Mouse (Mus musculus): ENCODE measurements around the gene Pi4k2b.
"Not testable (repeated sequence)": the region's sequence is repeated elsewhere in the genome, so short reads cannot be mapped to it uniquely, and the experiment has no call there.

Gene Pi4k2b

DNA sequence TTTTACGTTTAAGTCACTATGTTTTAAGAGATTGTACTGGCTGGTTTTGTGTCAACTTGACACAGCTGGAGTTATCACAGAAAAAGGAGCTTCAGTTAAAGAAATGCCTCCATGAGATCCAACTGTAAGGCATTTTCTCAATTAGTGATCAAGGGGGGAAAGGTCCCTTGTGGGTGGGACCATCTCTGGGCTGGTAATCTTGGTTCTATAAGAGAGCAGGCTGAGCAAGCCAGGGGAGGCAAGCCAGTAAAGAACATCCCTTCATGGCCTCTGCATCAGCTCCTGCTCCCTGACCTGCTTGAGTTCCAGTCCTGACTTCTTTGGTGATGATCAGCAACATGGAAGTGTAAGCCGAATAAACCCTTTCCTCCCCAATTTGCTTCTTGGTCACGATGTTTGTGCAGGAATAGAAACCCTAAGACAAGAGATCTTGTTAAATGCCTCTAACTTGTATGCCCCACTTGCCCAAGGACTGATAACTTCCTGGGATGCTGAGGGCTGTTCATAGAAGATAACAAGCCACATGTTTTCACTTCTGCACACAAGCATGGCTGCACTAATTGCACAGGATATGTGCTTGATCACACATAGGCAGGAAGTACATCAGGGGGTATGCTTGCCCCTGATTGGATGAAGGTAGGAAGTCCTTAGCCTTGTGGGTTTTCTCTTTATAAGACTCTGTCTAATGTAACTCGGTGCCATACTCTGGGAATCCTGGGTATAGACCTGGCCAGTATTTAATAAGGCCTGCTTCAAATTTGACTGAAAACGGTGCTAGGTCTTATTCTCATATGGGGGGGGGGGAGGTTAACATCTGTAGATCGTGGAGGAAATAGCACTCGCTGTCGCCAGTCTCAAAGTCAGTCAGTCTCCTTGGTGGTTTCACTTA, 35.3 kb downstream of the Pi4k2b start:
- not testable (repeated sequence) for ATAC-seq (ENCODE audit: insufficient number of reproducible peaks, low FRiP score, low TSS enrichment)

DNA sequence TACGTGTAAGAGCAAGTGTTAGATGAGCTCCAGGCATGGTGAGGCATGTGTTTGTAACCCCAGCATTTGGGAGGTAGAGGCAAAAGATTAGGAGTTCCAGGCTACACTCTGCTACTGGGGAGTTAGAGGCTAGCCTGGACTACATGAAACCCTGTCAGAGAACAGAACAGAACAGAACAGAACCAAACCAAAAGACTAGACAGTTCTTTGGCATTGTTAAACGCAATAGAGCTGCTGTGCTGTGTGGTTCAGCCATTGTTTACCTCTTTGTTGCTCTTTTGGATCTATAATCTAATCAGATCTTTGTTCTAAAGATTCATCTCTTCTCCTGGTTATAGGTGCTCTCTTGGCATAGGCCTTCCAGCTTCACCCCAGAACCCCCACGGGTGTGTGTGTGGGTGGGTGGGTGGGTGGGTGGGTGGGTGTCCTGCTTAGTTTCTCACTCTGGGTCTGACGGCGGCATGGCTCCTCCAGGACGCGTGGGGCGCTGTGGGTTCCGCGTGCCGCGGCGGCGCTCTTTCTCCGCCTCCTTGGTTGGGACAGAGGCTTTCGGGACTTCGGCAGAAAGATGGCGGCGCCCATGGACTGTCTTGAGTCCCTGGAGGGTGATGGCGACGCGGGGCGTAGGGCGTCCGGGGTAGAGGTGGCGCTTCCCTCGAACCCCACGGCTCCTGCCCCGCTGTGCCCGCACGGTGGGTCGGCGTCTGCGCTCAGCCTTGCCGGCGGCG, 41.3 kb downstream of the Pi4k2b start:
- ATAC-seq (ENCODE audit: insufficient number of reproducible peaks, low FRiP score, low TSS enrichment), result peak; percentile 96

DNA sequence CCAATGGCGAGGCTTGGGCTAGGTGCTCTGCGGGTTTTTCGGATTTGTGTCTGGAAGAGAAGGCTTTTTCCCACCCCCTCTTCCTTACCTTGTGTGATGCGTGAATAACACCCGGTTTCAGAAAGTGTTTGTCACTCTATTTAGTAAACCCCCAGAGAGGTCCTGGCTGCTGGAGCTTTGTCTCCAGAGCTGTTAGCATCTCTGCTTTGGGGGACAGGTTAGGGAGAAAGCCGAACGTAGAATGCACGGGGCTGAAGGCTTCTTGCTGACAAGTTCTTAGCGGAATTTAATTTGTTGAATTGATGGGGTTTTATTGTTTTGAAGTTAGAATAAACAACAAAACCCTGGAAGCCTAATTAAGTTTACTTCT, 41.9 kb downstream of the Pi4k2b start:
- no peak for ATAC-seq (ENCODE audit: insufficient number of reproducible peaks, low FRiP score, low TSS enrichment)

DNA sequence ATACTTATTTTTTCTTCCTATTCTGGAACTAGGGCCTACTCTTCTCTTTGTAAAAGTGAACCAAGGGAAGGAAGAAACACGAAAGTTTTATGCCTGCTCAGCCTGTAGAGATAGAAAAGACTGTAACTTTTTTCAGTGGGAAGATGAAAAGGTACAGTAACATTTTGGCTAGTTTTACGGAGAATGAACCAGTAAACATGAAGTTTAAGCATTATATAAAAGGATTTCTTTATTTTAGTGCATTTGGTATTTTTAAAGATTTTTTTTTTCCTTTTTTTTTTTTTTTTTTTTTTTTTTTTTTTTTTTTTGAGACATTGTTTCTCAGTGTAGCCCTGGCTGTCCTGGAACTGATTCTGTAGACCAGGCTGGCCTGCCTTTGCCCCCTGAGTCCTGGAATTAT, 42.6 kb downstream of the Pi4k2b start:
- ATAC-seq (ENCODE audit: insufficient number of reproducible peaks, low FRiP score, low TSS enrichment), result no peak

DNA sequence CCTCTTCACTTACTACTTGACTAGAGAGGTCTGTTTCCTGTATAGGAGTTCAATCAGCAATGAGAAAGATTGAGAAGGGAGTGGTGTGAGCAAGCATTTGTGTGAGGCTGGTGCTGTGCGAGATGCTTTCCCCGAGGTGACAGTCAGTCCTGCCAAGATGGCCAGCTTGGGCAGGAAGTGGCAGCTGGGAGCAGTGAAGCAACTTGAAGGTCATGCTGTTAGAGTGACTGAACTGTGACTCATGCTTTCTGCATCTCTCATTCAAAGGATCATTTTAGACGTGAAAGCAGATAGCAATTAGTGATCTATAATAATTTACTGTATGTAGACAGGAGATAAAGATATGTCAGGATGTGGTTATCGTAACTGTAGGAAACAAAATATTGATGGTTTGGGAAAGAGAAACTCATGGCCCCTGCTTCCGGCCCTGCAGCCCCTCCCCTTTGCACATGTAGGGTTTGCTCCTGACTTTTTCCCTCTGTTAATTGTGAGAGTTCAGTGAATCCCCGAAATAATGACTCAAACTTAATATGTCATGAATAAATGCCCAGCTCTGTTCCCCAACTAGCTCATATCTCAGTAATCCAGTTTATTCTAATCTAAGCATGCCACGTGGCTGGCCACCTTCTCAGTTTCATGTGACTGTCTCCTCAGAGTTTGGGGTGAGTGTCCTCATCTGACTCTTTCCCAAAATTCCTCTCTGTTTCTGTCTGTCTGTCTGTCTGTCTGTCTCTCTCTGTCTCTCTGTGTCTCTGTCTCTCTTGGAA, 45.4 kb downstream of the Pi4k2b start:
- ATAC-seq (ENCODE audit: insufficient number of reproducible peaks, low FRiP score, low TSS enrichment), result no peak

DNA sequence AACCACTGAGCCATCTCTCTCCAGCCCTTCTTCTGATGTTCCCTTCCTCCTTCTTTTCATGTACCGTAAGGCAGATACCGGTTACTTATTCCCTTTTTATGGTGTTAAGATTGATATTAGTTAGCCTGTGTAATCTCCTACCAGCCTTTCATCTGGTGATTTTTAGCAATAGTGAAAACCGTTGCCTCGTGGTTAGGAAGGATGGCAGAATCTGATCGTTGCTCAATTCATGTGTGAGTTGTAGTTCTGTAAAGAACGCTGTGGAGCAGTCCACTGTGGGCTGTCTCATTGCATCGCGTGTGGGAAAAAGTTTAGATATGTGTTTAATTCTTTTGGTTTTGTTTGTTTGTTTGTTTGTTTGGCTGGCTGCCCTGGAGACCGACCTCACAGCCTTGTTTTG, 51.9 kb downstream of the Pi4k2b start:
- no peak for ATAC-seq (ENCODE audit: insufficient number of reproducible peaks, low FRiP score, low TSS enrichment)

DNA sequence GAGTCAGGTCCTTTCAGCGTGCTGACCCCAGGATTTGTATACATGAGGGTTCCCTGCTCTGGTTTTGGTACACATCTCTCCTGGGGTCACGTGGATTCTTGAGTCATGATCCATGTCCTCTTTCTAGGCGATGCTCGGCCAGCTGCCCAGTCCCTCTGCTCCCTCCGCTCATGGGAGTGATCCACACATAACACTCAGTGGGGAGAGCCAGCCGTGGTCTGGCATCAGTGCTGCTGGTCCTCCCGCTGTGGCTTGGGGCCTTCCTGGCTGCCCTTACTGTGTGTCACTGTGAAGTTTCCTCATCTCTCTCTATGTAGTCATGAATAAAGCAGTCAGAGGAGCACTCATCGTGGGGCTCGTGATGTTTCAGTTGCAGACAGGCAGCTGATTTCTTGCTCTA, 52.7 kb downstream of the Pi4k2b start:
- ATAC-seq (ENCODE audit: insufficient number of reproducible peaks, low FRiP score, low TSS enrichment), result no peak

DNA sequence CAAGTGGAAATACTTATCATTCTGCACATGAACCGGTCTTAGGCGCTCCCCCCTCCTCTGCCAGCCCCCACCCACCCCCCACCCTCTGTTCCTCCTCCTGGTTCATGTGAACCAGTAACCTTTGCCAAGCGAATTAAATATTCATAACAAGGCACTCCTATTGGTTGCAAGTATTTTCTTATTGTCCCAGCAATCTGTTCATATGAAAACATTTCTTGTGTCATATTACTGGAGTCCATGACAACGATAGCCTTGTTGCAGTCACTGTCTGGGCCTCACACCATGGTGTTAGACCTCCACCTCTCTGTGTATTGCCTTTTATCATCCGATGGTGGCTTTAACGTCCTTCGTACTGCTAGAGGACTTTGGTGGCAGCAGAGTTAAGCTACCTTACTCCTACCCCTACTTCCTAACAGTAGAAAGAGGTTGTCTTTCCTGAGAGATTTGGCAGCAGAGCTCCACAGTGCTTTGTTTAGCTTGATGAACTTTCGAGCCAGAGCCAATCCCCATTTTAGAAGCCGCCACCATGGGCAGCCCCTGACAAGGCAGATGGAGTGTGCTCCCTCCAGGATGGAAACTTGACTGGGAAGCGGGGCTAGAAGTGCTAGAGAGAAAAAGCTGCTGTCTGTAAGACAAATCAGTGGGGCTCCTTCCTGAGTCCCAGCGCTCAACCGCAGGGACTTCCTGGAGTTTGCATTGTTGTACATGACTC, 58.1 kb downstream of the Pi4k2b start:
- ATAC-seq (ENCODE audit: insufficient number of reproducible peaks, low FRiP score, low TSS enrichment), result no peak

DNA sequence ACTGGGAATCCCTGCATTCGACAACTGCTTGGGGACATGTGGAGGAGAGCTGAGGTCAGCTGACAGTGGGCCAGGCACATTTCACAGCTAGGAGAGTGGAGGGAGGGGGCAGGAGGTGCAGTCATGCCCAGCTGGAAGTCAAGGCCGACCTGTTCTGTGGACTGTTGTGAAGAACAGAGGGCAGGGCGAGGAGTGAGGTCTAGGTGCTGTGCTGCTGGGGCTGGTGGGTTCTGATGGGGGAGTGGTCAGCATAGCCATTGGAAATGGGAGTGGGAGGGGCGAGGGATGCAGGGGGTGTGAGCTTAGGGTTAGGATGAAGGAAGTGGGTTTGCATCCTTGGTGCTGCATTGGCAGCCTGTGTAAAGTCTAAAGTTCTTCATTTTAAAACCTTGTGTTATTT, 64.4 kb downstream of the Pi4k2b start:
- no peak for ATAC-seq (ENCODE audit: insufficient number of reproducible peaks, low FRiP score, low TSS enrichment)

DNA sequence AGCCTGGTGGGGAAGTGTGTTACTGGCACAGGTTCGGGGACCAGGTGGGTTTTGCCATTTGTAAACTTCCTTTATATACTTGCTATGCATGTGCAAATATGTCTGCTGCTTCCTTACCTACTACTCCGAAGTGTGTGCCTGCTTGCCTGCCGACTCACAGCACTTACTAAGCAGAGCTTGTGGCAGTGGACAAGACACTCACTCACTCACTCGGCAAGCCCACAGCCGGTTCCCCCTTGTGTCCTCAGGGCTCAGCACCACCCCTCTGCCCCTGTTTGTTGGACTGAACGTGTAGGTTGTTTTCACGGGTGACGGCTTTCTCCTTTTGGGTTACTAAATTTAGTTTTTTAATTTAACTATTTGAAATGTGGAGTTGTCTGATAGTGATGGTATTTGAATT, 65.0 kb downstream of the Pi4k2b start:
- no peak for ATAC-seq (ENCODE audit: insufficient number of reproducible peaks, low FRiP score, low TSS enrichment)

DNA sequence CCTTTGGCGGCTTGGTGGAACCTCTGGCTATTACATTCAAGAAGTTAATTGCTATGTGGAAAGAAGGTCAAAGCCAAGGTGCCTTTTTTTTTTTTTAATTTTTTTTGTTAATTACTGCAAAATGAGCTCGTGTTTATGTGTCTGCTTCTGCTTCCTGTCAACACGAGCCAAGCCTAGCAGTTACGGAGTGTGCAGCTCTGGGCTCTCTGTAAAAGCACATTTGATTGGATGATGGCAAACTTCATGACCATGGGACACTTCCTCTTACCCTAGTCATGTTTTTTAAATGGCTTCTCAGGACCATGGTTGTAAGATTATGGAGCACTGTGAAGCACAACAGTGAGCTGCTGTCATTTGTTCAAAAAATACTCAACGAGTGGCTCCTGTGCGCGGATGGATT, 65.7 kb downstream of the Pi4k2b start:
- no peak for ATAC-seq (ENCODE audit: insufficient number of reproducible peaks, low FRiP score, low TSS enrichment)

DNA sequence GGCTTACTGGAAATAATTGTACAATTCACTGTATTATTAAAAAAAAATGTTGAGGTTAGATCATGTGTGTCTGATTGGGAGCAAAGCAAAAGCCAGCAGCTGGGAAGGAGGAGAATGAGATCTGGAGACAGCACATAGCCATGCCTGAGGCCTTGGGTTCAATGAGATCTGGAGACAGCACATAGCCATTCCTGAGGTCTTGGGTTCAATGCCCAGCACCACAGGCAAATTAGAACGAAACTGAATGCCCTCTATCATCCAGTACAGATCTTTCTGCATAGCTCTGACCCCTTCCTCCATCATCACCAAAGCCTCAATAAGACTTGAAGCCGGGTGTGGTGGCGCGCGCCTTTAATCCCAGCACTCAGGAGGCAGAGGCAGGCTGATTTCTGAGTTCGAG, 69.1 kb downstream of the Pi4k2b start:
- no peak for ATAC-seq (ENCODE audit: insufficient number of reproducible peaks, low FRiP score, low TSS enrichment)

DNA sequence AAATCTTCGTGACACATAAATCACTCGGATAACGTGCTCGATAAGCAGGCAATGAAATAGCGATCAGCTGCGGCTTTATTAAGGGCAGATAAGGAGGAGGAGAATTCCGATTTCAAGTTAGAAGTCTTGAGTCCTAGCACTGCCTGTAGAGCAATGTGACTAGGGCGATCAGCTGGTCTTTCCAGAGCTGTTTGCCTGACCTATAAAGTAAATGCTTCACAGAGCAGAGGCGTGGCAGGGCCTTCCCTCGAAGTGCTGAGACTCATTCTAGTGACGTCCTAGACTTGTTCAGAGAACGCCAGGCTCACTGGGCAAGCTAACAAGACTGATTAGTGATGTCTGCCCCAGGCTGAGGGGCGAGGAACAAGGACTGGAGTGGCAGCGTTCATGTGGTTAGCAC, 69.7 kb downstream of the Pi4k2b start:
- ATAC-seq (ENCODE audit: insufficient number of reproducible peaks, low FRiP score, low TSS enrichment), result no peak

DNA sequence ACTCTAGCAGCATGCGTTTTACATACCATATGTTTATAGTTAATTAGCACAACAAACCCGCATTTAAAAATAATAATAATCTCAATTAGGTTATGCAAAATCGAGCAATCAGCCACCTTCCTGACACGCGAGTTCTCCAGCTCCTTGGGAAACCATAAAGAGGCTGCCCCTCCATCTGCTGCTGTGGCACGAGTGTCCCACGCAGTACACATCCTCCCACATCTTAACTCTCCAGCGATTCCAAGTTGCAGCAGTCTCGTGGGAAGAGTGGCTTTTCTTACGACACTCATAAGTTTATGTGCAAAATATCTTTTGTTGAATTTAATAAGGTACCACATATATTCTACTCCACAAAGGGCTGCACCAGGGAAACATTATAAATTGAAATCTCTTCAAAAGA, 71.1 kb downstream of the Pi4k2b start:
- ATAC-seq (ENCODE audit: insufficient number of reproducible peaks, low FRiP score, low TSS enrichment), result no peak

DNA sequence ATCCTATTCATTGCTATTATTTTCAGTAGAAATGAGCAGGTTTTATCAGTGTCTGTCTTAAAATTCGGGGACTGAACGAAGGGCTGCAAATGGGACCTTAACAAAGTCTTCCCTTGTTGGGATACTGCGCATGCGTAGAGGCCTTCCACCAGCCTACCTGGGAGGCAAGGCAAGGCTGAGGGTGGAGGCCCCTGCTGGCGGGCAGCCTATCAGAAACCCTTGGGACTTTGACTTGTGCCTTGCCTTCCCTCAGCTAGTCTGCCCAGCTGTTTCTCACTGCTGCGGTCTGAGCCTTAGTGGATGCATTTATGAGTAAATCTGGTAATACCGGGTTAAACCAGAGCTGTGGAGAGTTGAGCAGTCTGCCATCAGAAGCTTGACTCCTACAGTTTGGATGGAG, 71.9 kb downstream of the Pi4k2b start:
- no peak for ATAC-seq (ENCODE audit: insufficient number of reproducible peaks, low FRiP score, low TSS enrichment)

DNA sequence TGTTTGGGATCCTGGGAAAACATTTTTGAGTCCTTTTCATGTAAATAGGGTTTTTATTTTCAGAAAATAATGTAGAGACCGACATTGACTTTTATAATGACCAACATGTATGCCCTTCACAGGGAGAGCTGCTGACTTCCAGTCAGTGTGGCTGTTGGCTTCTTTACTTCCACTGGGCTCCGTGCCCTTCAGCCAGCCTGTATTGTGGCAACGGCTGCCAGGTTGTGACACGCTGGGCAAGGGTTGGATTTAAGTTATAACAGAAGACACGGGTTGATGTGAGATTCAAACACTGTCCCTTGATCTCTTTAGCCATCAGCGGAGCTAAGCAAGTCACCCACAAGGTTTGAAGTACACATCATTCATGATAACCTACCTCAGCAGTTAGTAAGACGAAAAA, 77.3 kb downstream of the Pi4k2b start:
- ATAC-seq (ENCODE audit: insufficient number of reproducible peaks, low FRiP score, low TSS enrichment), result no peak

Measured in cerebellum, adult (tissue).